Mouse (Mus musculus): ENCODE results near the gene Nfkbie. TPM values are rescaled to one million over a fixed set of nuclear protein-coding genes. Genes with fewer than 3 reads are reported as not detected.

Nfkbie gene
- polyA plus RNA-seq, 1 experiment, result 2.1 TPM

GRCm38 (mm10) chr17:45610144-45610866, 54.8 kb downstream of the Nfkbie start:
- TF ChIP-seq POLR2A (IDR thresholded peaks at IDR 0.05; ENCODE audit: extremely low read depth, insufficient read depth, low read length) (no peak), CTCF (IDR thresholded peaks at IDR 0.05; ENCODE audit: extremely low read depth, insufficient read depth, low read length) (no peak)
- Histone ChIP-seq H3K4me1 (ENCODE audit: control insufficient read depth, insufficient read depth, low read length) (peaks cover 2% of the 10 kb centered on the region; the same call in 1 of the 2 replicates), H3K27ac (ENCODE audit: insufficient read depth, low read length) (no peak overlapping the region), H3K4me3 (ENCODE audit: insufficient read depth, low read length) (no peak overlapping the region)

- H3K4me3 ChIP-seq (ENCODE audit: insufficient read depth, low read length), result no peak overlapping the region
- no peak overlapping the region for H3K27ac ChIP-seq (ENCODE audit: insufficient read depth, low read length)
- peaks cover 2% of the 10 kb centered on the region; the same call in 1 of the 2 replicates for H3K4me1 ChIP-seq (ENCODE audit: control insufficient read depth, insufficient read depth, low read length)
- TF ChIP-seq CTCF (IDR thresholded peaks at IDR 0.05; ENCODE audit: extremely low read depth, insufficient read depth, low read length) (no peak), POLR2A (IDR thresholded peaks at IDR 0.05; ENCODE audit: extremely low read depth, insufficient read depth, low read length) (no peak)
Observed at GRCm38 (mm10) chr17:45612008-45612407, 56.5 kb downstream of the Nfkbie start.

Other genes with a start within 250 kb of the Nfkbie start
- gene Cdc5l, start 122.0 kb upstream of the Nfkbie start, polyA plus RNA-seq (2012; rRNA removed), result 28.6 and 29.7 TPM in 2 replicates
- gene Spats1, start 80.3 kb upstream of the Nfkbie start, polyA plus RNA-seq (2012; rRNA removed), result 4.0 and 4.3 TPM in 2 replicates
- 29.1 and 31.0 TPM in 2 replicates for gene Aars2, start 48.9 kb upstream of the Nfkbie start, polyA plus RNA-seq (2012; rRNA removed)
- 3.4 and 3.7 TPM in 2 replicates for gene Tcte1, start 32.3 kb upstream of the Nfkbie start, polyA plus RNA-seq (2012; rRNA removed)
- gene Tmem151b, start 6.0 kb upstream of the Nfkbie start, polyA plus RNA-seq (2012; rRNA removed), result 85.7 and 94.1 TPM in 2 replicates
- 52.4 and 52.6 TPM in 2 replicates for gene Slc35b2, start 8.2 kb downstream of the Nfkbie start, polyA plus RNA-seq (2012; rRNA removed)
- gene Hsp90ab1, start 17.6 kb downstream of the Nfkbie start, polyA plus RNA-seq (2012; rRNA removed), result 980 and 997 TPM in 2 replicates
- 35.9 and 37.6 TPM in 2 replicates for gene Slc29a1, start 43.9 kb downstream of the Nfkbie start, polyA plus RNA-seq (2012; rRNA removed)
- not detected in 2 replicates for gene Mymx, start 46.4 kb downstream of the Nfkbie start, polyA plus RNA-seq (2012; rRNA removed)
- gene Capn11, start 103.6 kb downstream of the Nfkbie start, polyA plus RNA-seq (2012; rRNA removed), result 0.21 and 2.1 TPM in 2 replicates
- gene Mrpl14, start 130.6 kb downstream of the Nfkbie start, polyA plus RNA-seq (2012; rRNA removed), result 57.1 and 63.8 TPM in 2 replicates
- gene Tmem63b, start 131.2 kb downstream of the Nfkbie start, polyA plus RNA-seq (2012; rRNA removed), result 206 and 219 TPM in 2 replicates
- 0.44 TPM in 1 of 2 replicates, not detected in the other for gene 1600014C23Rik, start 178.1 kb downstream of the Nfkbie start, polyA plus RNA-seq (2012; rRNA removed)

All from cortical plate, adult 2 months (tissue).